ENCODE assay signal across 23 mouse cellular contexts in the genomic region with DNA sequence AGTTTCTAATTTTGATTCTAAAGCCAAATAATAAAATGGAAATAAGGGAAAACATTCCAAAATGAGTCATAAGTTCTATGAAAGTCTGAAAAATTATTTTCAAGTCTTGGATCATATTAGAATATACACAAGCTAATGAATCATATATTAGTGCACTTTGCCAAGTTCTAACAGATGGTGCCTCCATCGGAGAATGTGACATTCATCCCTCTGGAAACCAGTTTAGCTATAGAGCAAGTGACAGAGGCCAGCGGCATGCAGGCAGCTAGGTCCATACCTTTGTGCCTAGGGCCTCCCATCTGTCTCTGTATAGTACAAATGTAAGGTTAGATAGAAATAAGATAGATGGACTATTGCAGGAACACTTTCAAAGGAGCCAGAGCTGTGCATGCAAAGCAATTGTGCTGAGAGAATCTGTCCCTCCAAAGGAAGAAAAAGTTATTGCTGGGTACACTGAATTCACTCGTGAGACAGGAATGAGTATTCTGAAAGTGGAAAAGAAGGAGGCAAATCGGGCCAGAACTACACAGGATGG.
DNase-seq lines count a peak whose midpoint lies in the region; ATAC-seq and TF ChIP-seq lines count a peak whose summit lies in the region.
"Had no signal": no experiment of that assay in that cellular context is flagged by ENCODE, and none has a peak within 500 bp of the region (broad histone marks: within the 10 kb centered on the region; RNA-seq: fewer than 3 reads in every experiment).

No protein-coding gene starts in this region.

- no peaks in the 10 kb centered on the region for H3K9me3 ChIP-seq in midbrain, embryonic 15.5 days
- H3K9me3 ChIP-seq: embryonic facial prominence, embryonic 12.5 days; limb, embryonic 15.5 days; midbrain, embryonic 12.5 days; neural tube, embryonic 13.5 days had no signal

- H3K4me2 ChIP-seq in midbrain, embryonic 15.5 days = no peak overlapping the region
- H3K4me2 ChIP-seq: embryonic facial prominence, embryonic 12.5 days; limb, embryonic 15.5 days; midbrain, embryonic 12.5 days; neural tube, embryonic 13.5 days had no signal

- ATAC-seq in CD4-positive, CD25-positive, alpha-beta regulatory T cell, adult 4 months = no peak
- no peak for ATAC-seq in midbrain, embryonic 15.5 days (replicated peaks)
- ATAC-seq: forebrain, postnatal 0 days; inflammation-experienced regulatory T-cells, adult 6 months; lung, postnatal 0 days; Patski had no signal

- TF ChIP-seq POLR2A in cerebellum, adult 2 months (IDR thresholded peaks at IDR 0.05; ENCODE audit: borderline replicate concordance, insufficient read depth, low read length) = no peak

- no peaks in the 10 kb centered on the region for H3K27me3 ChIP-seq in cerebellum, adult 2 months (ENCODE audit: control insufficient read depth, insufficient read depth, low read length)
- H3K27me3 ChIP-seq in midbrain, embryonic 15.5 days (replicated peaks) = no peaks in the 10 kb centered on the region
- H3K27me3 ChIP-seq: embryonic facial prominence, embryonic 12.5 days; limb, embryonic 15.5 days; midbrain, embryonic 12.5 days; neural tube, embryonic 13.5 days; Patski had no signal

- H3K9ac ChIP-seq in midbrain, embryonic 15.5 days = no peak overlapping the region
- H3K9ac ChIP-seq: embryonic facial prominence, embryonic 12.5 days; forebrain, postnatal 0 days; limb, embryonic 15.5 days; midbrain, embryonic 12.5 days; neural tube, embryonic 13.5 days had no signal

- peak; percentile 53 for DNase-seq in layer of hippocampus, adult 11-12 months (ENCODE audit: low spot score)
- DNase-seq in layer of hippocampus, postnatal 25 days (ENCODE audit: extremely low spot score in 1 of 2, low spot score in 1 of 2) = no peak
- DNase-seq in cerebellum, adult 2 months = peak; percentile 75 to 93
- peak; percentile 68 to 73 for DNase-seq in cerebellum, postnatal 36 days
- DNase-seq in layer of hippocampus, postnatal 14 days (ENCODE audit: low spot score in 2 of 2) = peak; percentile 12 to 35
- DNase-seq in Muller cell, postnatal 12 days (ENCODE audit: inconsistent ontology term) = no peak
- DNase-seq: adrenal gland, postnatal 14 days; forebrain, postnatal 0 days; heart, postnatal 10 days; kidney, adult 9 months; right cerebral cortex, postnatal 14 days; spleen, adult 18-20 months; thymus, postnatal 25 days had no signal

- H3K4me3 ChIP-seq in cerebellum, adult 2 months (replicated peaks; ENCODE audit: insufficient read depth, low read depth, low read length) = no peak overlapping the region
- no peak overlapping the region for H3K4me3 ChIP-seq in midbrain, embryonic 15.5 days
- H3K4me3 ChIP-seq: embryonic facial prominence, embryonic 12.5 days; erythroblast, embryonic 14.5 days; limb, embryonic 15.5 days; midbrain, embryonic 12.5 days; neural tube, embryonic 13.5 days had no signal

- no peak for TF ChIP-seq CTCF in cerebellum, adult 2 months (IDR thresholded peaks at IDR 0.05; ENCODE audit: borderline replicate concordance, insufficient read depth, low read depth, low read length)

- H3K4me1 ChIP-seq in cerebellum, adult 2 months (ENCODE audit: control insufficient read depth, insufficient read depth, low read length) = peaks cover 8% of the 10 kb centered on the region; the same call in 1 of the 2 replicates
- H3K4me1 ChIP-seq in midbrain, embryonic 15.5 days = no peaks in the 10 kb centered on the region
- H3K4me1 ChIP-seq: embryonic facial prominence, embryonic 12.5 days; limb, embryonic 15.5 days; midbrain, embryonic 12.5 days; neural tube, embryonic 13.5 days had no signal

- WGBS in cerebellum, adult 2 months = 27% methylated on average over 4 of the region's 4 CpGs
- 78% methylated on average over 4 of the region's 4 CpGs for whole genome bisulfite sequencing in midbrain, embryonic 15.5 days

- H3K36me3 ChIP-seq in midbrain, embryonic 15.5 days (replicated peaks) = no peaks in the 10 kb centered on the region
- H3K36me3 ChIP-seq: embryonic facial prominence, embryonic 12.5 days; limb, embryonic 15.5 days; midbrain, embryonic 12.5 days; neural tube, embryonic 13.5 days had no signal

- peak overlapping the region; percentile 69 for H3K27ac ChIP-seq in cerebellum, adult 2 months (ENCODE audit: insufficient read depth, low read length)
- H3K27ac ChIP-seq in midbrain, embryonic 15.5 days = no peak overlapping the region
- H3K27ac ChIP-seq: embryonic facial prominence, embryonic 12.5 days; limb, embryonic 15.5 days; midbrain, embryonic 12.5 days; neural tube, embryonic 13.5 days had no signal

Comparison
In these comparisons a context has a peak if more than half of its experiments do, and no peak if none do; other contexts are left out.
1. DNase-seq: peak in layer of hippocampus, adult 11-12 months (single experiment), cerebellum, adult 2 months (2 of 2), cerebellum, postnatal 36 days (2 of 2) and layer of hippocampus, postnatal 14 days (2 of 2); none in layer of hippocampus, postnatal 25 days (0 of 2) and Muller cell, postnatal 12 days (single experiment).